ENCODE assay signal across 20 mouse cellular contexts in the genomic region with DNA sequence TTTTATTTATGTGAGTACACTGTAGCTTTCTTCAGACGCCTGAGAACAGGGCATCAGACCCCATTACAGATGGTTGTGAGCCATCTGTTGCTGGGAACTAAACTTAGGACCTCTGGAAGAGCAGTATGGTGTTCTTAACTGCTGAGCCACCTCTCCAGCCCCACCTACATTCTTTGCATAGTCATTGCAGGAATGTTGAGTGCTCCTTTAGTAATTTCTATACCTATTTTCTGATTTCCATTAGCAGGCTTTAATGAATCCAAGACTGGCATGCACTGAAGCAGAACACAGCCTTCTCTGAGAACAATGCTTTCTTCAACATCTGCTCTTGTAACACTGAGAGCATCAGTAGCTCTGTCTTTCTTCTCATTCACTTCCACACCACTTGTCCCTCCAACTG.
DNase-seq lines count a peak whose midpoint lies in the region; ATAC-seq and TF ChIP-seq lines count a peak whose summit lies in the region.
"Had no signal": no experiment of that assay in that cellular context is flagged by ENCODE, and none has a peak within 500 bp of the region (broad histone marks: within the 10 kb centered on the region; RNA-seq: fewer than 3 reads in every experiment).

No protein-coding gene starts in this region.

- peak overlapping the region; percentile 34; the same call in 1 of the 2 replicates for H3K27ac ChIP-seq in lung, embryonic 16.5 days (ENCODE audit: low read length)
- 0 out of 2 replicates have a peak overlapping the region, but pooled peaks have one; percentile 21 for H3K27ac ChIP-seq in small intestine, adult 2 months (ENCODE audit: insufficient read depth, low read depth, low read length)
- H3K27ac ChIP-seq: forebrain, embryonic 10.5 days; forebrain, embryonic 13.5 days; gastrocnemius, adult 2 months; hindbrain, embryonic 12.5 days; hindbrain, embryonic 15.5 days had no signal

- ATAC-seq in lung, embryonic 16.5 days (ENCODE audit: low read depth): no peak
- ATAC-seq in inflammation-experienced regulatory T-cells, adult 6 months: no peak
- ATAC-seq: forebrain, embryonic 13.5 days; forebrain, postnatal 0 days had no signal

- H3K4me3 ChIP-seq in lung, embryonic 16.5 days (ENCODE audit: low read length): no peak overlapping the region
- H3K4me3 ChIP-seq in small intestine, adult 2 months (ENCODE audit: low read depth, low read length): no peak overlapping the region
- H3K4me3 ChIP-seq: forebrain, embryonic 10.5 days; forebrain, embryonic 13.5 days; gastrocnemius, adult 2 months; hindbrain, embryonic 12.5 days; hindbrain, embryonic 15.5 days had no signal

- no peak overlapping the region for H3K4me2 ChIP-seq in lung, embryonic 16.5 days (ENCODE audit: low read depth, low read length)
- H3K4me2 ChIP-seq: forebrain, embryonic 13.5 days; heart, embryonic 11.5 days; hindbrain, embryonic 12.5 days; hindbrain, embryonic 15.5 days had no signal

- H3K36me3 ChIP-seq in lung, embryonic 16.5 days (ENCODE audit: control insufficient read depth, insufficient read depth, low read length): no peaks in the 10 kb centered on the region
- no peaks in the 10 kb centered on the region for H3K36me3 ChIP-seq in small intestine, adult 2 months (ENCODE audit: control insufficient read depth, insufficient read depth, low read length)
- H3K36me3 ChIP-seq: forebrain, embryonic 10.5 days; G1E; hindbrain, embryonic 12.5 days; hindbrain, embryonic 15.5 days had no signal

- no peaks in the 10 kb centered on the region for H3K27me3 ChIP-seq in lung, embryonic 16.5 days (ENCODE audit: control insufficient read depth, insufficient read depth, low read depth, low read length)
- H3K27me3 ChIP-seq in small intestine, adult 2 months (ENCODE audit: control insufficient read depth, insufficient read depth, low read length): no peaks in the 10 kb centered on the region
- H3K27me3 ChIP-seq: forebrain, embryonic 13.5 days; hindbrain, embryonic 12.5 days; hindbrain, embryonic 15.5 days had no signal

- no peak for DNase-seq in lung, adult 18-20 months
- peak; percentile 34 for DNase-seq in lung, postnatal 36 days
- no peak for DNase-seq in lung, postnatal 4 days
- DNase-seq: adrenal gland, postnatal 10 days; adrenal gland, postnatal 36 days; cerebellum, adult 18-20 months; cerebellum, adult 9-10 months; cerebellum, postnatal 14 days; forebrain, postnatal 0 days; gastrocnemius, adult 2 months; gastrocnemius, postnatal 14 days had no signal

- no peaks in the 10 kb centered on the region for H3K9me3 ChIP-seq in lung, embryonic 16.5 days (ENCODE audit: control insufficient read depth, low read length)
- H3K9me3 ChIP-seq: forebrain, embryonic 10.5 days; forebrain, embryonic 13.5 days; hindbrain, embryonic 12.5 days; hindbrain, embryonic 15.5 days had no signal

- peaks cover 9% of the 10 kb centered on the region for H3K4me1 ChIP-seq in lung, embryonic 16.5 days (replicated peaks; ENCODE audit: control insufficient read depth, insufficient read depth, low read length)
- H3K4me1 ChIP-seq in small intestine, adult 2 months (ENCODE audit: control insufficient read depth, insufficient read depth, insufficient read length, low read length): peaks cover 35% of the 10 kb centered on the region
- H3K4me1 ChIP-seq: hindbrain, embryonic 12.5 days; hindbrain, embryonic 15.5 days had no signal

- WGBS in lung, embryonic 16.5 days: 69% methylated on average over 1 of the region's 1 CpGs
- WGBS in small intestine, adult 2 months: 80% methylated on average over 1 of the region's 1 CpGs

- H3K9ac ChIP-seq in lung, embryonic 16.5 days (ENCODE audit: low read length): no peak overlapping the region
- H3K9ac ChIP-seq: forebrain, embryonic 13.5 days; forebrain, postnatal 0 days; hindbrain, embryonic 12.5 days; hindbrain, embryonic 15.5 days had no signal

- TF ChIP-seq CTCF in small intestine, adult 2 months (IDR thresholded peaks at IDR 0.05; ENCODE audit: extremely low read depth, insufficient read length, insufficient replicate concordance, low read depth, low read length): no peak

- no peak for TF ChIP-seq POLR2A in small intestine, adult 2 months (IDR thresholded peaks at IDR 0.05; ENCODE audit: low read depth, low read length)
